Mouse (Mus musculus): ENCODE data around the gene B230118H07Rik. TPM values are rescaled to one million over a fixed set of nuclear protein-coding genes. Genes with fewer than 3 reads are reported as not detected.
"Not testable (repeated sequence)": the region's sequence is repeated elsewhere in the genome, so short reads cannot be mapped to it uniquely, and the experiment has no call there.

B230118H07Rik gene
- polyA plus RNA-seq, 1 experiment = 2.7 TPM

- DNase-seq (ENCODE audit: low read depth, low spot score) = no peak
- 59% methylated on average over 8 of the region's 8 CpGs for WGBS
Measured at GRCm38 (mm10) chr2:101543704-101544417, 105.5 kb downstream of the B230118H07Rik start.

DNA sequence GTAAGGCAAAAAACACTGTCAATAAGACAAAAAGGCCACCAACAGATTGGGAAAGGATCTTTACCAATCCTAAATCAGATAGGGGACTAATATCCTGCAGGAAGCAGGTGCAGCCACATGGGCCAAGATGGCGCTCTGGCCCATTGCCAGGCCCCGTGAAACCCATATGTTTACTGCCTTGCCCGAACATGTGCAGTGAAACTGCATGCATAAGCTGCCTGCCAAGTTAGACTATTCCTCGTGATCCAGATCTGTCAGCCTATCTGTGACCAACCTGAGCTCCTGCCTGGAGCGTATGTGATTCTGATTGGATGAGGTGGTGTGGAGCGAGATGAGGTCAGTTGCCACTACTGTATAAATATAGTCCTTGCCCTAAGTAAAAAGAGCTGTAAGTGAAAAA, 112.4 kb downstream of the B230118H07Rik start:
- WGBS = 55% methylated on average over 6 of the region's 6 CpGs
- not testable (repeated sequence) for DNase-seq (ENCODE audit: low read depth, low spot score)

- 45% methylated on average over 2 of the region's 2 CpGs for WGBS
- no peak for DNase-seq (ENCODE audit: low read depth, low spot score)
Measured at GRCm38 (mm10) chr2:101533741-101534140, 115.6 kb downstream of the B230118H07Rik start.

GRCm38 (mm10) chr2:101525503-101526381, 123.6 kb downstream of the B230118H07Rik start:
- WGBS = 65% methylated on average over 6 of the region's 6 CpGs
- DNase-seq (ENCODE audit: low read depth, low spot score) = no peak

- DNase-seq (ENCODE audit: low read depth, low spot score) = no peak
- whole genome bisulfite sequencing = 87% methylated on average over 4 of the region's 4 CpGs
Measured at GRCm38 (mm10) chr2:101525091-101525490, 124.2 kb downstream of the B230118H07Rik start.

DNA sequence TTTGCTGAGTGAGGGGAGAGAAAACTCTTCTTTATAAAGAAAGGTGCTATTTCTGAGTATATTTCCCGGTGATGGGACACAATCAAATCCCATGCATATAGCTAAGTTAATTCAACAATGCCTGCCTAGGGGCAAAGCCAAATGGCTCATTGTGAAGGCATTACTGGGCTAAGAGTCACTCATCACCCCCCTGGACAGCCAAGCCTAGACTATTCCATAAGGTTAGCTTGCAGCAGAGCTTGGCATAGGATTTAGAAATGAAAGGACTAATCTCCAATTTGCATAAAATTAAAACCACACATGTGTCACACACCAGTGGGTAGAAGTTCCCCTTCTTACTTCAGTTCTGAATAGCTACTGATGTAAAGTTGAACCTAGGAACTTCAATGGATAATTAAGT, 128.8 kb downstream of the B230118H07Rik start:
- 94% methylated on average over 1 of the region's 1 CpGs for WGBS
- DNase-seq (ENCODE audit: low read depth, low spot score) = no peak

DNA sequence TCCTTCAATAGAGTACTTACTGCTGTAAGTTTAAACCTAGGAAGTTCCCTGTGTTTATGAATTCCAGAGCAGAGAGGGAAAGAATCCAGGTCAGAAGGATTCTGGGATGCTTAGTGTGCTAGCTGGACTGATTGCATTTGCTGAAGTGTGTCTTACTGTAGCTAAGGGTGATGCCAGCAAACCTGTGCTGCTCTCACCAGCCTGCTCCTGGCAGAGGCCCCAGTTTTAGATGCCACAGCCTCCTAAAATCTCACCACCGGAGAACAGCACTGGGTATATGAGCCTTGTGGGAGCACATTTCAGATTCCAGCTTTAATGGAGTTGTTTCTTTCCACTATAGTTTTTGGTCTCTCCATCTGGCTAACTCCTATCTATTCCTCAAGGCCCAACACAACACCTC, 129.4 kb downstream of the B230118H07Rik start:
- DNase-seq (ENCODE audit: low read depth, low spot score) = no peak

More for the DNA sequence above, 129.4 kb downstream of the B230118H07Rik start:
- 70% methylated on average over 1 of the region's 1 CpGs for WGBS

Other genes with a start within 250 kb of the B230118H07Rik start
- not detected in 2 replicates for gene Rag2, start 24.8 kb downstream of the B230118H07Rik start, polyA plus RNA-seq (2012; rRNA removed)
- gene Rag1, start within 50 bp of the B230118H07Rik start, polyA plus RNA-seq (2012; rRNA removed) = not detected in 2 replicates
- 6.0 and 9.2 TPM in 2 replicates for gene Traf6, start 28.9 kb upstream of the B230118H07Rik start, polyA plus RNA-seq (2012; rRNA removed)
- gene Prr5l, start 233.5 kb upstream of the B230118H07Rik start, polyA plus RNA-seq (2012; rRNA removed) = 1.7 TPM in 2 replicates
- 41.4 and 56.9 TPM in 2 replicates for gene Commd9, start 236.7 kb upstream of the B230118H07Rik start, polyA plus RNA-seq (2012; rRNA removed)